Mouse (Mus musculus): ENCODE data around the gene Gramd1a. TPM values are rescaled to one million over a fixed set of nuclear protein-coding genes. Genes with fewer than 3 reads are reported as not detected.

The Gramd1a gene
- polyA plus RNA-seq, 1 experiment from 2014 or later: 47.6 TPM

- Histone ChIP-seq H3K4me3 (ENCODE audit: low read depth, low read length) (no peak overlapping the region), H3K9ac (ENCODE audit: low read depth, low read length) (no peak overlapping the region), H3K27me3 (replicated peaks; ENCODE audit: control insufficient read depth, insufficient read depth, low read length) (peaks cover 9% of the 10 kb centered on the region; the same call in 1 of the 2 replicates), H3K4me1 (replicated peaks; ENCODE audit: control insufficient read depth, insufficient read depth, low read length) (no peaks in the 10 kb centered on the region), H3K27ac (ENCODE audit: low read depth, low read length) (no peak overlapping the region), H3K4me2 (no peak overlapping the region), H3K9me3 (ENCODE audit: control insufficient read depth, low read length) (no peaks in the 10 kb centered on the region), H3K36me3 (ENCODE audit: control insufficient read depth, insufficient read depth, low read length) (no peaks in the 10 kb centered on the region)
- ATAC-seq (replicated peaks; ENCODE audit: low FRiP score): no peak
- DNase-seq (ENCODE audit: low spot score): no peak
- WGBS: 74% methylated on average over 22 of the region's 22 CpGs
Observed at GRCm38 (mm10) chr7:31098697-31099611, 56.7 kb downstream of the Gramd1a start.

DNA sequence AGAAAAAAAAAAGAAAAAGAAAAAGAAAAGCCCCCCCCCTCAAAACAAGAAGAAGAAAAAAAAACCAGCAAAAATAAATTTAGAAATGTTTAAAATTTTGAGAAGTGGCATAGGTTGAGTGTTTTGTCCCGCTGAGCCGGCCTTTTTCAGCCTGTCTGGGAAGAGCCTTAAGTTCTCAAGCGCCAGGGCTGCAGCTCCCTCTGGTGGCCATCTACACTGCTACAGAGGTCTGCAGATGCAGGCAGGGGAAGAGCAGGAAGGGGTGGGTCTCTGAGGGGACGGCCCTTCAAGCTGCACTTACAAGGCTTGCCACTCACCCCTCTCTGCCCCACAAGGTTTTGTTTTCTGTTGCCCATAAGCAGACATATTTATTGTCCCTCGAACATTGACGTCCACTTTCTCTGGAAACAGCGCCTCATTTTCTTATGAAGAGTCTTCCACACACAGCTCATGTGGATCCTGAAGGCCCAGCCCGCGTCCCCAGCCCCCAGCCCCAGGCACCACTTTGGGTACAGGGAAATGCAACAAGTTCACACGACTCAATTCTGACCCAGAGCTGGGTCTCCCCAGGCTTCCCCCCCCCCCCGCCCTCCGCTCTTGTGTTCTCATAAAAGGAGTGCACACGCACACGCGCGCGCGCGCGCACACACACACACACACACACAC lies 58.0 kb downstream of the Gramd1a start:
- no peak overlapping the region for H3K9ac ChIP-seq (ENCODE audit: low read depth, low read length)

DNA sequence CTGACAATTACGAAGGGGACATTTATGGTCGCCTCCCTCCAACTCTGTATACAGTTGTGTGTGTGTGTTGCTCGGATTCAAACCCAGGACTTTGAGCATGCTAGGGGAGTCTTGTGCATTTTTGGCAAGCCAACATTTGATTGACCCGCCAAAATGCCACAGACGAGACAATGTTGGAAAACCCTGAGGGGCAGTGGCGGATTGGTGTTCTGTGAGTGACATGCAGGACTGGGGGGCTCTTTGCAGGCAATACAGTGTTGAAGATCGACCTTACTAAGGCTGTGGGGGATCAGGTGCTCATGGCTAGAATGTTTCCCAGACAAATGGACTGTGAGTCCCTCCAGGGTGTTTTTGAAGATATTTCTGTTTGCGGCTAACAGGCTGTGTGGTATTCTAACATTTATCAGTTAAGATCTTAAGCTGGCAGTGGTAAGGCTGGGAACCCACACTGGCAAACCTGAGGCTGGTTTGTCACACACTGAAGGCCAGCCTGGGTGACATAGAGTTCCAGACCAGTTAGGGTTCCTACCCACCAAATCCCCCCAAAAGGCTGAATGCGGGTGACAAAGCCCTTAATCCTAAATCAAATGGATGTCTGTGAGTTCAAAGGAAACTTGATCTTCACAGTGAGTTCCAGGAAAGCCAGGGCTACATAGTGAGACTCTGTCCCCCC lies 58.7 kb downstream of the Gramd1a start:
- Histone ChIP-seq H3K4me3 (ENCODE audit: low read depth, low read length) (no peak overlapping the region), H3K36me3 (ENCODE audit: control insufficient read depth, insufficient read depth, low read length) (no peaks in the 10 kb centered on the region), H3K4me1 (replicated peaks; ENCODE audit: control insufficient read depth, insufficient read depth, low read length) (no peaks in the 10 kb centered on the region), H3K27me3 (replicated peaks; ENCODE audit: control insufficient read depth, insufficient read depth, low read length) (no peaks in the 10 kb centered on the region; the same call in 1 of the 2 replicates), H3K4me2 (no peak overlapping the region), H3K9ac (ENCODE audit: low read depth, low read length) (no peak overlapping the region), H3K27ac (ENCODE audit: low read depth, low read length) (no peak overlapping the region), H3K9me3 (ENCODE audit: control insufficient read depth, low read length) (no peaks in the 10 kb centered on the region)
- DNase-seq (ENCODE audit: low spot score) (no peak), ATAC-seq (replicated peaks; ENCODE audit: low FRiP score) (no peak)
- 69% methylated on average over 9 of the region's 9 CpGs for WGBS

More for the DNA sequence above, 58.0 kb downstream of the Gramd1a start:
- DNase-seq (ENCODE audit: low spot score) (peak; percentile 81), ATAC-seq (replicated peaks; ENCODE audit: low FRiP score) (peak; percentile 89)
- WGBS: 42% methylated on average over 20 of the region's 20 CpGs
- Histone ChIP-seq H3K4me3 (ENCODE audit: low read depth, low read length) (peak overlapping the region; percentile 28), H3K4me1 (replicated peaks; ENCODE audit: control insufficient read depth, insufficient read depth, low read length) (no peaks in the 10 kb centered on the region), H3K36me3 (ENCODE audit: control insufficient read depth, insufficient read depth, low read length) (no peaks in the 10 kb centered on the region), H3K4me2 (peak overlapping the region; percentile 52), H3K27me3 (replicated peaks; ENCODE audit: control insufficient read depth, insufficient read depth, low read length) (peaks cover 2% of the 10 kb centered on the region; the same call in 1 of the 2 replicates), H3K27ac (ENCODE audit: low read depth, low read length) (no peak overlapping the region), H3K9me3 (ENCODE audit: control insufficient read depth, low read length) (no peaks in the 10 kb centered on the region)

DNA sequence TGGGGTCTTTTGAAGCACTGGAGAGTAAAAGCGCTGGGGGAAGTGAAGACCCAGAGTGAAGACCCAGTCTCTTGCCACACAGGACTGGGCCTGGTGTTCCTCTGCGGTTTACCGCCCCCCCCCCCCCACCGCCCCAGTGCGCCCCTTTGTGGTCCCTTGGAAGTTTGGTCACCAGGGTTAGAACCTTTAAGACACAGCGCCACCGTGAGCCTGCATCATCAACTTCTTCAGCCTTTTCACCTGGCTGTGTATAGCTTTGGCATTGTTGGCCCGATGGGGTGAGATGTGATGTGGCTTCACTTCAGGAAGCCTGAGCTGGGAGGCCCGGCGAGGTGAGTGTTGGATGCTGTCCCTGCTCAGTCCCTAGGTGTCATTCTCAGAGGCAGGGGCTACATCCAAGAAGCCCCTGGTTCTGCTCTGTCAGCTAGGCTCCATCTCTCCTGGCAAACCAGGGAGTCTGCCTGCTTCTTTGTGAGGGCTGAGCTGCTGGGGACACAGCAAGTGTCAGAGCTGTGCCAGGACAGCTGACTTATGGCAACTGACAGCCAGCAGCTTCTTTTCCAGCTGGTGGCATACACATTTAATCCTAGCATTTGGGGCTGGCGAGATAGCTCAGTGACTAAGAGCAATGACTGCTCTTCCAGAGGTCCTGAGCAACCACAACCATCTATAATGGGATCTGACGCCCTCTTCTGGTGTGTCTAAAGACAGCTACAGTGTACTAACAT lies 60.8 kb downstream of the Gramd1a start:
- no peak overlapping the region for H3K4me2 ChIP-seq
- no peaks in the 10 kb centered on the region for H3K9me3 ChIP-seq (ENCODE audit: control insufficient read depth, low read length)
- ATAC-seq (replicated peaks; ENCODE audit: low FRiP score) (no peak), DNase-seq (ENCODE audit: low spot score) (no peak)
- H3K27me3 ChIP-seq (replicated peaks; ENCODE audit: control insufficient read depth, insufficient read depth, low read length): no peaks in the 10 kb centered on the region; the same call in 1 of the 2 replicates
- H3K27ac ChIP-seq (ENCODE audit: low read depth, low read length): no peak overlapping the region
- H3K9ac ChIP-seq (ENCODE audit: low read depth, low read length): no peak overlapping the region
- H3K36me3 ChIP-seq (ENCODE audit: control insufficient read depth, insufficient read depth, low read length): no peaks in the 10 kb centered on the region
- H3K4me3 ChIP-seq (ENCODE audit: low read depth, low read length): no peak overlapping the region
- 24% methylated on average over 12 of the region's 12 CpGs for WGBS
- H3K4me1 ChIP-seq (replicated peaks; ENCODE audit: control insufficient read depth, insufficient read depth, low read length): no peaks in the 10 kb centered on the region

GRCm38 (mm10) chr7:31089721-31090120 lies 66.0 kb downstream of the Gramd1a start:
- 41% methylated on average over 2 of the region's 2 CpGs for WGBS
- ATAC-seq (replicated peaks; ENCODE audit: low FRiP score) (no peak), DNase-seq (ENCODE audit: low spot score) (no peak)
- no peaks in the 10 kb centered on the region; the same call in 1 of the 2 replicates for H3K27me3 ChIP-seq (replicated peaks; ENCODE audit: control insufficient read depth, insufficient read depth, low read length)
- no peak overlapping the region for H3K9ac ChIP-seq (ENCODE audit: low read depth, low read length)
- H3K4me2 ChIP-seq: no peak overlapping the region
- no peak overlapping the region for H3K4me3 ChIP-seq (ENCODE audit: low read depth, low read length)
- H3K9me3 ChIP-seq (ENCODE audit: control insufficient read depth, low read length): no peaks in the 10 kb centered on the region
- no peak overlapping the region for H3K27ac ChIP-seq (ENCODE audit: low read depth, low read length)
- H3K36me3 ChIP-seq (ENCODE audit: control insufficient read depth, insufficient read depth, low read length): no peaks in the 10 kb centered on the region
- H3K4me1 ChIP-seq (replicated peaks; ENCODE audit: control insufficient read depth, insufficient read depth, low read length): peaks cover 4% of the 10 kb centered on the region; the same call in 1 of the 2 replicates

DNA sequence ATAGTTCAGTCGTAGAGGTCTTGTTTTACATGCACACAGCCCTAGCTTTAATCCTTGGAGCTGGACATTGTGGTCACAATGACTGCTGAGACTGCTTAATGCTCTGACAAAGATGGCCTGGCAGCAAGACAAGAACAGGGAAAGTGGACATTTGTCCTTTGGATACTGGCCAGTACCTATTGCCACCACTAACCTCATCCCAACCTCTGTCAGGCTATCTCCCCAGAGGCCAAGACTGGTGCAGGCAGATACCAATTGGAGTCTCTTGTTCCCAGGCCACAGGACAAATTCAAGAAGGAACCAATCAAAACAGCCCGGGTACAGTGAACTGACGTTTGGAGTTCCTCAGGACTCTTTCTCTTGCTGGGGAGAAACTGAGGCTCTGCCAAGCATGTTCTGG lies 67.5 kb downstream of the Gramd1a start:
- DNase-seq (ENCODE audit: low spot score) (no peak), ATAC-seq (replicated peaks; ENCODE audit: low FRiP score) (no peak)
- H3K27me3 ChIP-seq (replicated peaks; ENCODE audit: control insufficient read depth, insufficient read depth, low read length): no peaks in the 10 kb centered on the region
- peaks cover 4% of the 10 kb centered on the region; the same call in 1 of the 2 replicates for H3K4me1 ChIP-seq (replicated peaks; ENCODE audit: control insufficient read depth, insufficient read depth, low read length)
- no peak overlapping the region for H3K27ac ChIP-seq (ENCODE audit: low read depth, low read length)
- no peak overlapping the region for H3K4me2 ChIP-seq
- H3K4me3 ChIP-seq (ENCODE audit: low read depth, low read length): no peak overlapping the region
- no peaks in the 10 kb centered on the region for H3K9me3 ChIP-seq (ENCODE audit: control insufficient read depth, low read length)
- no peaks in the 10 kb centered on the region for H3K36me3 ChIP-seq (ENCODE audit: control insufficient read depth, insufficient read depth, low read length)
- H3K9ac ChIP-seq (ENCODE audit: low read depth, low read length): no peak overlapping the region
- WGBS: 65% methylated on average over 3 of the region's 3 CpGs

- ATAC-seq (replicated peaks; ENCODE audit: low FRiP score): no peak
- H3K4me2 ChIP-seq: no peak overlapping the region
- H3K27me3 ChIP-seq (replicated peaks; ENCODE audit: control insufficient read depth, insufficient read depth, low read length): no peaks in the 10 kb centered on the region
- 41% methylated on average over 2 of the region's 2 CpGs for WGBS
- H3K27ac ChIP-seq (ENCODE audit: low read depth, low read length): no peak overlapping the region
- H3K36me3 ChIP-seq (ENCODE audit: control insufficient read depth, insufficient read depth, low read length): no peaks in the 10 kb centered on the region
- peaks cover 4% of the 10 kb centered on the region; the same call in 1 of the 2 replicates for H3K4me1 ChIP-seq (replicated peaks; ENCODE audit: control insufficient read depth, insufficient read depth, low read length)
- no peak overlapping the region for H3K4me3 ChIP-seq (ENCODE audit: low read depth, low read length)
- no peak overlapping the region for H3K9ac ChIP-seq (ENCODE audit: low read depth, low read length)
- DNase-seq (ENCODE audit: low spot score): no peak
- H3K9me3 ChIP-seq (ENCODE audit: control insufficient read depth, low read length): no peaks in the 10 kb centered on the region
Observed at GRCm38 (mm10) chr7:31087262-31087661, 68.4 kb downstream of the Gramd1a start.

DNA sequence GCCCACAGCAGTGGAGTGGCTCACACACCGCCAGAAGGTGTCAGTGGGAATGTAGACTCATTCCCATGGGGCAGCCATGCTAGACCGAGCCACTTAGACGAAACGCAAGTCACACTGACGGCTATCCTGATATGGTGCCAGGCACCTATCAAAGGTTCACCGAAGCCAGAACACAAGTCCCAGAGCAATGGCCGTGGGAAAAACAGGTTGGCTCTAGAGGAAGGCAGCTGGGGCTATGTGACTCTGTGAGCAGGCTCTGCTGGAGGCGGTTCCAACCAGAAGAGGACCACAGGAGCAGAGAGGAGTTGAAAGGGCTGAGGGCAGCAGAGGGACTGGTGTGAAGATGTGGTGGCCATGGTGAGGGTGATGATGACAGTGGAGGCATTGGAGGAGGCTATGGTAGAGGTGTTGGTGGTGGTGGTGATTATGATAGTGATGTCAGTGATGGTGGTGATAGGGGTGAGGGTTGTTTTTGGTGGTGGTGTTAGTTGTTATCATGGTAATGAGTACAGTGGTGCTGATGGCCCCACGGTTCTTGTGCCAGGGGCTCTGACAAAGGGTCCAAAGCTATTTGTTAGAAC lies 69.4 kb downstream of the Gramd1a start:
- 91% methylated on average over 9 of the region's 9 CpGs for whole genome bisulfite sequencing
- Histone ChIP-seq H3K4me1 (replicated peaks; ENCODE audit: control insufficient read depth, insufficient read depth, low read length) (peaks cover 4% of the 10 kb centered on the region; the same call in 1 of the 2 replicates), H3K27ac (ENCODE audit: low read depth, low read length) (no peak overlapping the region), H3K4me2 (no peak overlapping the region), H3K9me3 (ENCODE audit: control insufficient read depth, low read length) (no peaks in the 10 kb centered on the region), H3K36me3 (ENCODE audit: control insufficient read depth, insufficient read depth, low read length) (no peaks in the 10 kb centered on the region), H3K9ac (ENCODE audit: low read depth, low read length) (no peak overlapping the region), H3K4me3 (ENCODE audit: low read depth, low read length) (no peak overlapping the region), H3K27me3 (replicated peaks; ENCODE audit: control insufficient read depth, insufficient read depth, low read length) (no peaks in the 10 kb centered on the region)
- no peak for DNase-seq (ENCODE audit: low spot score)
- no peak for ATAC-seq (replicated peaks; ENCODE audit: low FRiP score)

All from liver, embryonic 11.5 days (tissue).